Mouse (Mus musculus): ENCODE data around the gene Antxr1. TPM values are rescaled to one million over a fixed set of nuclear protein-coding genes. Genes with fewer than 3 reads are reported as not detected.

Antxr1 gene
- polyA plus RNA-seq, 1 experiment from 2014 or later, result 6.5 TPM

GRCm38 (mm10) chr6:87287251-87287650, 48.4 kb downstream of the Antxr1 start:
- no peak overlapping the region for H3K4me2 ChIP-seq (ENCODE audit: low read length)
- no peaks in the 10 kb centered on the region for H3K27me3 ChIP-seq (ENCODE audit: control insufficient read depth, insufficient read depth, low read length)
- H3K4me1 ChIP-seq (ENCODE audit: control insufficient read depth in 2 of 2, insufficient read depth in 2 of 2, low read length in 2 of 2), result peaks cover 8% of the 10 kb centered on the region in 2 experiments; a peak in 3 of 4 replicates
- H3K27ac ChIP-seq (replicated peaks in 1 of 2; ENCODE audit: control insufficient read depth in 1 of 2, insufficient read depth in 1 of 2, low read depth in 2 of 2, low read length in 2 of 2), result no peak overlapping the region
- no peak overlapping the region for H3K9ac ChIP-seq (ENCODE audit: low read length)
- no peaks in the 10 kb centered on the region for H3K36me3 ChIP-seq (ENCODE audit: control insufficient read depth, insufficient read depth, low read length)
- H3K9me3 ChIP-seq (ENCODE audit: control insufficient read depth, low read length), result no peaks in the 10 kb centered on the region
- H3K4me3 ChIP-seq (ENCODE audit: control insufficient read depth in 1 of 2, insufficient read depth in 1 of 2, low read depth in 1 of 2, low read length in 2 of 2), result no peak overlapping the region
- WGBS, result 74% methylated on average over 6 of the region's 6 CpGs
- ATAC-seq (ENCODE audit: insufficient number of reproducible peaks, insufficient read depth, low FRiP score, low read depth), result no peak

GRCm38 (mm10) chr6:87285365-87285749, 50.3 kb downstream of the Antxr1 start:
- Histone ChIP-seq H3K4me3 (ENCODE audit: control insufficient read depth in 1 of 2, insufficient read depth in 1 of 2, low read depth in 1 of 2, low read length in 2 of 2) (no peak overlapping the region), H3K27me3 (ENCODE audit: control insufficient read depth, insufficient read depth, low read length) (no peaks in the 10 kb centered on the region), H3K36me3 (ENCODE audit: control insufficient read depth, insufficient read depth, low read length) (no peaks in the 10 kb centered on the region), H3K4me1 (ENCODE audit: control insufficient read depth in 2 of 2, insufficient read depth in 2 of 2, low read length in 2 of 2) (peaks cover 9 to 17% of the 10 kb centered on the region in 2 experiments; a peak in 3 of 4 replicates), H3K9me3 (ENCODE audit: control insufficient read depth, low read length) (no peaks in the 10 kb centered on the region), H3K27ac (replicated peaks in 1 of 2; ENCODE audit: control insufficient read depth in 1 of 2, insufficient read depth in 1 of 2, low read depth in 2 of 2, low read length in 2 of 2) (peak overlapping the region in 1 of 2 experiments; percentile 33; a peak in 1 of 4 replicates), H3K9ac (ENCODE audit: low read length) (no peak overlapping the region), H3K4me2 (ENCODE audit: low read length) (no peak overlapping the region)
- no peak for ATAC-seq (ENCODE audit: insufficient number of reproducible peaks, insufficient read depth, low FRiP score, low read depth)
- WGBS, result 71% methylated on average over 7 of the region's 7 CpGs

GRCm38 (mm10) chr6:87284716-87285364, 50.8 kb downstream of the Antxr1 start:
- peaks cover 9 to 17% of the 10 kb centered on the region in 2 experiments; a peak in 3 of 4 replicates for H3K4me1 ChIP-seq (ENCODE audit: control insufficient read depth in 2 of 2, insufficient read depth in 2 of 2, low read length in 2 of 2)
- H3K36me3 ChIP-seq (ENCODE audit: control insufficient read depth, insufficient read depth, low read length), result no peaks in the 10 kb centered on the region
- H3K9me3 ChIP-seq (ENCODE audit: control insufficient read depth, low read length), result no peaks in the 10 kb centered on the region
- no peak overlapping the region for H3K4me3 ChIP-seq (ENCODE audit: control insufficient read depth in 1 of 2, insufficient read depth in 1 of 2, low read depth in 1 of 2, low read length in 2 of 2)
- H3K4me2 ChIP-seq (ENCODE audit: low read length), result no peak overlapping the region
- H3K27ac ChIP-seq (replicated peaks in 1 of 2; ENCODE audit: control insufficient read depth in 1 of 2, insufficient read depth in 1 of 2, low read depth in 2 of 2, low read length in 2 of 2), result no peak overlapping the region
- ATAC-seq (ENCODE audit: insufficient number of reproducible peaks, insufficient read depth, low FRiP score, low read depth), result no peak
- no peak overlapping the region for H3K9ac ChIP-seq (ENCODE audit: low read length)
- no peaks in the 10 kb centered on the region for H3K27me3 ChIP-seq (ENCODE audit: control insufficient read depth, insufficient read depth, low read length)
- WGBS, result 79% methylated on average over 11 of the region's 11 CpGs

GRCm38 (mm10) chr6:87282346-87282781, 53.3 kb downstream of the Antxr1 start:
- 6% methylated on average over 8 of the region's 8 CpGs for WGBS
- peaks cover 16 to 22% of the 10 kb centered on the region in 2 experiments for H3K4me1 ChIP-seq (ENCODE audit: control insufficient read depth in 2 of 2, insufficient read depth in 2 of 2, low read length in 2 of 2)
- no peaks in the 10 kb centered on the region for H3K9me3 ChIP-seq (ENCODE audit: control insufficient read depth, low read length)
- H3K27ac ChIP-seq (replicated peaks in 1 of 2; ENCODE audit: control insufficient read depth in 1 of 2, insufficient read depth in 1 of 2, low read depth in 2 of 2, low read length in 2 of 2), result peak overlapping the region; percentile 24 to 31; a peak in 3 of 4 replicates
- H3K4me3 ChIP-seq (ENCODE audit: control insufficient read depth in 1 of 2, insufficient read depth in 1 of 2, low read depth in 1 of 2, low read length in 2 of 2), result no peak overlapping the region
- no peaks in the 10 kb centered on the region for H3K27me3 ChIP-seq (ENCODE audit: control insufficient read depth, insufficient read depth, low read length)
- no peak overlapping the region; the same call in 1 of the 2 replicates for H3K4me2 ChIP-seq (ENCODE audit: low read length)
- no peaks in the 10 kb centered on the region for H3K36me3 ChIP-seq (ENCODE audit: control insufficient read depth, insufficient read depth, low read length)
- peak; percentile 76 for ATAC-seq (ENCODE audit: insufficient number of reproducible peaks, insufficient read depth, low FRiP score, low read depth)
- no peak overlapping the region for H3K9ac ChIP-seq (ENCODE audit: low read length)

- no peak overlapping the region for H3K9ac ChIP-seq (ENCODE audit: low read length)
These were observed 53.9 kb downstream of the Antxr1 start for GRCm38 (mm10) chr6:87281771-87282170.

GRCm38 (mm10) chr6:87278151-87278550, 57.5 kb downstream of the Antxr1 start:
- Histone ChIP-seq H3K27me3 (ENCODE audit: control insufficient read depth, insufficient read depth, low read length) (no peaks in the 10 kb centered on the region), H3K4me2 (ENCODE audit: low read length) (no peak overlapping the region), H3K4me1 (ENCODE audit: control insufficient read depth in 2 of 2, insufficient read depth in 2 of 2, low read length in 2 of 2) (peaks cover 22 to 32% of the 10 kb centered on the region in 2 experiments), H3K9me3 (ENCODE audit: control insufficient read depth, low read length) (peaks cover 6% of the 10 kb centered on the region; the same call in 1 of the 2 replicates), H3K4me3 (ENCODE audit: control insufficient read depth in 1 of 2, insufficient read depth in 1 of 2, low read depth in 1 of 2, low read length in 2 of 2) (no peak overlapping the region), H3K9ac (ENCODE audit: low read length) (no peak overlapping the region), H3K27ac (replicated peaks in 1 of 2; ENCODE audit: control insufficient read depth in 1 of 2, insufficient read depth in 1 of 2, low read depth in 2 of 2, low read length in 2 of 2) (no peak overlapping the region), H3K36me3 (ENCODE audit: control insufficient read depth, insufficient read depth, low read length) (0 out of 2 replicates have a peak, but pooled peaks cover 6% of the 10 kb centered on the region)
- 80% methylated on average over 5 of the region's 5 CpGs for WGBS
- no peak for ATAC-seq (ENCODE audit: insufficient number of reproducible peaks, insufficient read depth, low FRiP score, low read depth)

More at GRCm38 (mm10) chr6:87281771-87282170, 53.9 kb downstream of the Antxr1 start:
- Histone ChIP-seq H3K4me1 (ENCODE audit: control insufficient read depth in 2 of 2, insufficient read depth in 2 of 2, low read length in 2 of 2) (peaks cover 22 to 28% of the 10 kb centered on the region in 2 experiments), H3K9me3 (ENCODE audit: control insufficient read depth, low read length) (no peaks in the 10 kb centered on the region), H3K4me3 (ENCODE audit: control insufficient read depth in 1 of 2, insufficient read depth in 1 of 2, low read depth in 1 of 2, low read length in 2 of 2) (no peak overlapping the region), H3K27ac (replicated peaks in 1 of 2; ENCODE audit: control insufficient read depth in 1 of 2, insufficient read depth in 1 of 2, low read depth in 2 of 2, low read length in 2 of 2) (peak overlapping the region in 1 of 2 experiments; percentile 24; a peak in 1 of 4 replicates), H3K36me3 (ENCODE audit: control insufficient read depth, insufficient read depth, low read length) (no peaks in the 10 kb centered on the region), H3K27me3 (ENCODE audit: control insufficient read depth, insufficient read depth, low read length) (no peaks in the 10 kb centered on the region), H3K4me2 (ENCODE audit: low read length) (no peak overlapping the region)
- WGBS, result 80% methylated on average over 4 of the region's 4 CpGs
- no peak for ATAC-seq (ENCODE audit: insufficient number of reproducible peaks, insufficient read depth, low FRiP score, low read depth)

GRCm38 (mm10) chr6:87277527-87277926, 58.1 kb downstream of the Antxr1 start:
- peaks cover 6% of the 10 kb centered on the region; the same call in 1 of the 2 replicates for H3K9me3 ChIP-seq (ENCODE audit: control insufficient read depth, low read length)
- H3K27me3 ChIP-seq (ENCODE audit: control insufficient read depth, insufficient read depth, low read length), result no peaks in the 10 kb centered on the region
- ATAC-seq (ENCODE audit: insufficient number of reproducible peaks, insufficient read depth, low FRiP score, low read depth), result 0 out of 2 replicates have a peak, but pooled peaks have one; percentile 33
- no peak overlapping the region for H3K4me2 ChIP-seq (ENCODE audit: low read length)
- no peak overlapping the region for H3K4me3 ChIP-seq (ENCODE audit: control insufficient read depth in 1 of 2, insufficient read depth in 1 of 2, low read depth in 1 of 2, low read length in 2 of 2)
- 0 out of 2 replicates have a peak, but pooled peaks cover 6% of the 10 kb centered on the region for H3K36me3 ChIP-seq (ENCODE audit: control insufficient read depth, insufficient read depth, low read length)
- H3K4me1 ChIP-seq (ENCODE audit: control insufficient read depth in 2 of 2, insufficient read depth in 2 of 2, low read length in 2 of 2), result peaks cover 19 to 28% of the 10 kb centered on the region in 2 experiments
- peak overlapping the region in 1 of 2 experiments; percentile 11; a peak in 1 of 4 replicates for H3K27ac ChIP-seq (replicated peaks in 1 of 2; ENCODE audit: control insufficient read depth in 1 of 2, insufficient read depth in 1 of 2, low read depth in 2 of 2, low read length in 2 of 2)
- WGBS, result 12% methylated on average over 3 of the region's 3 CpGs
- no peak overlapping the region for H3K9ac ChIP-seq (ENCODE audit: low read length)
